In genomic region chr7:73730430-73731022, GRCm38 (mm10) we compare ENCODE assay signal across 12 mouse cellular contexts. TPM values are rescaled to one million over a fixed set of nuclear protein-coding genes. Genes with fewer than 3 reads are reported as not detected.
DNase-seq lines count a peak whose midpoint lies in the region; ATAC-seq and TF ChIP-seq lines count a peak whose summit lies in the region.
"Had no signal": no experiment of that assay in that cellular context is flagged by ENCODE, and none has a peak within 500 bp of the region (broad histone marks: within the 10 kb centered on the region; RNA-seq: fewer than 3 reads in every experiment).

No protein-coding gene starts in this region.

- H3K9ac ChIP-seq in heart, embryonic 12.5 days: no peak overlapping the region
- H3K9ac ChIP-seq in lung, embryonic 14.5 days: no peak overlapping the region
- no peak overlapping the region for H3K9ac ChIP-seq in hindbrain, embryonic 16.5 days (ENCODE audit: low read depth, low read length)
- H3K9ac ChIP-seq in neural tube, embryonic 13.5 days: no peak overlapping the region
- H3K9ac ChIP-seq: embryonic facial prominence, embryonic 15.5 days; forebrain, postnatal 0 days had no signal

- no peaks in the 10 kb centered on the region for H3K36me3 ChIP-seq in heart, embryonic 12.5 days
- H3K36me3 ChIP-seq in lung, embryonic 14.5 days (ENCODE audit: insufficient read depth): no peaks in the 10 kb centered on the region
- H3K36me3 ChIP-seq in hindbrain, embryonic 16.5 days (ENCODE audit: control insufficient read depth, insufficient read depth, low read length): 0 out of 2 replicates have a peak, but pooled peaks cover 2% of the 10 kb centered on the region
- no peaks in the 10 kb centered on the region for H3K36me3 ChIP-seq in neural tube, embryonic 13.5 days
- H3K36me3 ChIP-seq: embryonic facial prominence, embryonic 15.5 days had no signal

- H3K27me3 ChIP-seq in heart, embryonic 12.5 days (replicated peaks): no peaks in the 10 kb centered on the region
- H3K27me3 ChIP-seq in lung, embryonic 14.5 days (ENCODE audit: insufficient read depth, low read length): no peaks in the 10 kb centered on the region
- H3K27me3 ChIP-seq in hindbrain, embryonic 16.5 days (replicated peaks; ENCODE audit: control insufficient read depth, insufficient read depth, low read length): no peaks in the 10 kb centered on the region
- no peaks in the 10 kb centered on the region; the same call in 1 of the 2 replicates for H3K27me3 ChIP-seq in neural tube, embryonic 13.5 days
- H3K27me3 ChIP-seq: embryonic facial prominence, embryonic 15.5 days had no signal

- no peaks in the 10 kb centered on the region; the same call in 1 of the 2 replicates for H3K9me3 ChIP-seq in heart, embryonic 12.5 days (replicated peaks)
- peaks cover 6% of the 10 kb centered on the region; the same call in 1 of the 2 replicates for H3K9me3 ChIP-seq in lung, embryonic 14.5 days (ENCODE audit: low read depth, low read length)
- H3K9me3 ChIP-seq in hindbrain, embryonic 16.5 days (ENCODE audit: control insufficient read depth, low read length): no peaks in the 10 kb centered on the region
- no peaks in the 10 kb centered on the region; the same call in 1 of the 2 replicates for H3K9me3 ChIP-seq in neural tube, embryonic 13.5 days
- H3K9me3 ChIP-seq: embryonic facial prominence, embryonic 15.5 days had no signal

- ATAC-seq in heart, embryonic 12.5 days (ENCODE audit: insufficient number of reproducible peaks, low FRiP score): peak; percentile 55; the same call in 1 of the 2 replicates
- peak; percentile 88 for ATAC-seq in lung, embryonic 14.5 days (ENCODE audit: insufficient read depth)
- peak; percentile 58 for ATAC-seq in hindbrain, embryonic 16.5 days
- ATAC-seq in neural tube, embryonic 13.5 days (ENCODE audit: low read depth): peak; percentile 27; the same call in 1 of the 2 replicates

- no peak for TF ChIP-seq CTCF in lung, embryonic 14.5 days (IDR thresholded peaks at IDR 0.05; ENCODE audit: low read depth)
- TF ChIP-seq CTCF in lung, adult 2 months (IDR thresholded peaks at IDR 0.05; ENCODE audit: insufficient read depth, low read length): no peak

- WGBS in heart, embryonic 12.5 days: 46% methylated on average over 10 of the region's 10 CpGs
- 28% methylated on average over 10 of the region's 10 CpGs for WGBS in lung, embryonic 14.5 days
- WGBS in lung, adult 2 months: 43% methylated on average over 10 of the region's 10 CpGs
- 49% methylated on average over 10 of the region's 10 CpGs for WGBS in hindbrain, embryonic 16.5 days
- WGBS in neural tube, embryonic 13.5 days: 66% methylated on average over 10 of the region's 10 CpGs

- no peak overlapping the region for H3K4me3 ChIP-seq in heart, embryonic 12.5 days
- no peak overlapping the region for H3K4me3 ChIP-seq in lung, embryonic 14.5 days (ENCODE audit: low read depth, low read length)
- H3K4me3 ChIP-seq in lung, adult 2 months (replicated peaks; ENCODE audit: extremely low read depth, low read depth, low read length): no peak overlapping the region
- H3K4me3 ChIP-seq in hindbrain, embryonic 16.5 days (ENCODE audit: low read length): no peak overlapping the region
- H3K4me3 ChIP-seq in neural tube, embryonic 13.5 days: no peak overlapping the region
- H3K4me3 ChIP-seq: embryonic facial prominence, embryonic 15.5 days had no signal

- TF ChIP-seq POLR2A in lung, adult 2 months (IDR thresholded peaks at IDR 0.05; ENCODE audit: borderline replicate concordance, extremely low read depth, low read depth, low read length): no peak

- peak overlapping the region; percentile 15; the same call in 1 of the 2 replicates for H3K4me2 ChIP-seq in heart, embryonic 12.5 days
- H3K4me2 ChIP-seq in lung, embryonic 14.5 days: peak overlapping the region; percentile 16; the same call in 1 of the 2 replicates
- H3K4me2 ChIP-seq in hindbrain, embryonic 16.5 days (ENCODE audit: low read length): no peak overlapping the region
- no peak overlapping the region for H3K4me2 ChIP-seq in neural tube, embryonic 13.5 days
- H3K4me2 ChIP-seq: embryonic facial prominence, embryonic 15.5 days had no signal

- H3K27ac ChIP-seq in heart, embryonic 12.5 days (ENCODE audit: poor library complexity, severe bottlenecking): no peak overlapping the region
- no peak overlapping the region; the same call in 1 of the 2 replicates for H3K27ac ChIP-seq in lung, embryonic 14.5 days (ENCODE audit: low read depth)
- H3K27ac ChIP-seq in hindbrain, embryonic 16.5 days (ENCODE audit: low read depth, low read length): no peak overlapping the region
- no peak overlapping the region; the same call in 1 of the 2 replicates for H3K27ac ChIP-seq in neural tube, embryonic 13.5 days (replicated peaks)
- H3K27ac ChIP-seq: embryonic facial prominence, embryonic 15.5 days had no signal

- H3K4me1 ChIP-seq in heart, embryonic 12.5 days (replicated peaks): peaks cover 14% of the 10 kb centered on the region
- H3K4me1 ChIP-seq in lung, embryonic 14.5 days (ENCODE audit: insufficient read depth): 0 out of 2 replicates have a peak, but pooled peaks cover 5% of the 10 kb centered on the region
- H3K4me1 ChIP-seq in lung, adult 2 months (ENCODE audit: control insufficient read depth, insufficient read depth, low read length): peaks cover 6% of the 10 kb centered on the region; the same call in 1 of the 2 replicates
- no peaks in the 10 kb centered on the region for H3K4me1 ChIP-seq in hindbrain, embryonic 16.5 days (ENCODE audit: control insufficient read depth, insufficient read depth, low read depth, low read length)
- no peaks in the 10 kb centered on the region for H3K4me1 ChIP-seq in neural tube, embryonic 13.5 days (replicated peaks)
- H3K4me1 ChIP-seq: embryonic facial prominence, embryonic 15.5 days had no signal

- DNase-seq in heart, adult 9 months (ENCODE audit: low spot score in 2 of 2): no peak
- peak; percentile 54 for DNase-seq in lung, embryonic 14.5 days
- no peak for DNase-seq in lung, adult 2 months
- DNase-seq in adrenal gland, postnatal 14 days: no peak
- DNase-seq: cerebellum, adult 18-20 months; forebrain, postnatal 0 days; thymus, postnatal 36 days had no signal

RNA-seq across cellular contexts. Expression of gene Fam174b, which starts 9.6 kb away (rescaled TPM):
- polyA plus RNA-seq in heart, embryonic 12.5 days (2016; fragmentation: Nextera tagmentation; extraction: Ambion mirVana): 46.8 and 51.4 TPM in 2 replicates
- polyA plus RNA-seq in lung, embryonic 14.5 days (2014; fragmentation: Nextera tagmentation; extraction: Ambion mirVana): 72.6 and 74.8 TPM in 2 replicates
- 135 and 156 TPM in 2 replicates for polyA plus RNA-seq in lung, adult 2 months (2012; rRNA removed)
- polyA plus RNA-seq in hindbrain, embryonic 16.5 days (2015; fragmentation: Nextera tagmentation; extraction: Ambion mirVana): 38.1 and 43.3 TPM in 2 replicates
- polyA plus RNA-seq in neural tube, embryonic 13.5 days (2015; fragmentation: Nextera tagmentation; extraction: Ambion mirVana): 26.3 and 34.3 TPM in 2 replicates
- total RNA-seq in adrenal gland, postnatal 14 days (2021): 10.1 and 13.6 TPM in 2 replicates
- total RNA-seq: CH12.LX had no signal

Comparison
In these comparisons a context has a peak if more than half of its experiments do, and no peak if none do; other contexts are left out.
1. ATAC-seq: peak in every context shown above with its lines; median percentile 88 in lung, embryonic 14.5 days; 58 in hindbrain, embryonic 16.5 days; 55 in heart, embryonic 12.5 days; 27 in neural tube, embryonic 13.5 days.
2. H3K4me2 ChIP-seq: peak in heart, embryonic 12.5 days (single experiment) and lung, embryonic 14.5 days (single experiment); none in hindbrain, embryonic 16.5 days (single experiment) and neural tube, embryonic 13.5 days (single experiment).